Mouse (Mus musculus) intestine, postnatal 0 days (tissue): ENCODE data around the gene Gm28308. TPM values are rescaled to one million over a fixed set of nuclear protein-coding genes. Genes with fewer than 3 reads are reported as not detected.

Source experiments
- ATAC-seq: fragments of 200-750 bp; cut with Nextera tagmentation; 2 replicates; pipeline ENCODE4 v1.8.0; 2017; ENCODE audit warnings: mild to moderate bottlenecking, moderate TSS enrichment, moderate library complexity
- H3K27ac ChIP-seq: fragments of 300-500 bp; sonication (generic); 2 replicates; pipeline ENCODE4 v1.5.1; 2014; ENCODE audit warnings: mild to moderate bottlenecking, low read depth, low read length, moderate library complexity
- H3K27me3 ChIP-seq: fragments of 300-500 bp; sonication (generic); replicated peaks from 2 replicates; pipeline ENCODE4 v1.6.1; 2014; ENCODE audit warnings: low read length, mixed read lengths; ENCODE audit not compliant: control insufficient read depth, insufficient read depth
- H3K36me3 ChIP-seq: fragments of 300-500 bp; sonication (generic); 2 replicates; pipeline ENCODE4 v1.6.1; 2014; ENCODE audit warnings: mild to moderate bottlenecking, moderate library complexity; ENCODE audit not compliant: control insufficient read depth, insufficient read depth
- H3K4me1 ChIP-seq: fragments of 300-500 bp; sonication (generic); replicated peaks from 2 replicates; pipeline ENCODE4 v1.6.1; 2014; ENCODE audit warnings: antibody characterized with exemption, low read length, mixed read lengths; ENCODE audit not compliant: control insufficient read depth, insufficient read depth
- H3K4me2 ChIP-seq: fragments of 300-500 bp; sonication (generic); replicated peaks from 2 replicates; pipeline ENCODE4 v1.6.1; 2014; ENCODE audit warnings: low read depth, mild to moderate bottlenecking, moderate library complexity
- H3K4me3 ChIP-seq: fragments of 300-500 bp; sonication (generic); 2 replicates; pipeline ENCODE4 v1.5.1; 2014; ENCODE audit warnings: low read depth, low read length
- H3K9ac ChIP-seq: fragments of 300-500 bp; sonication (generic); 2 replicates; pipeline ENCODE4 v1.6.1; 2014; ENCODE audit warnings: mild to moderate bottlenecking, low read depth, low read length
- H3K9me3 ChIP-seq: fragments of 300-500 bp; sonication (generic); 2 replicates; pipeline ENCODE4 v1.6.1; 2016; ENCODE audit warnings: mixed run types; ENCODE audit not compliant: control insufficient read depth
- CTCF ChIP-seq: sonication (generic); IDR thresholded peaks from 2 replicates; pipeline ENCODE4 v1.5.1; 2016; ENCODE audit warnings: low read depth, mild to moderate bottlenecking, control low read depth, antibody characterized with exemption, moderate library complexity
- WGBS: fragments of 180-500 bp; shearing (Covaris S2); extraction: QIAGEN DNeasy Blood & Tissue Kit; methylation state at CpG from one replicate; pipeline ENCODE4 v1.1.7; 2014; 5-methylcytosine and 5-hydroxymethylcytosine counted together
- polyA plus RNA-seq: library from polyadenylated mRNA; unstranded; fragments of >200 nt; fragmentation: Nextera tagmentation; extraction: Ambion mirVana; gene quantifications from 2 replicates; pipeline ENCODE4 v1.2.1, GENCODE M21; 2015

The Gm28308 gene
- polyA plus RNA-seq, 1 experiment from 2014 or later = not detected

GRCm38 (mm10) chr6:52139115-52139514 is 74.0 kb downstream of the Gm28308 start:
- Histone ChIP-seq H3K4me3 (no peak overlapping the region), H3K4me2 (no peak overlapping the region), H3K9me3 (no peaks in the 10 kb centered on the region), H3K9ac (no peak overlapping the region), H3K27me3 (no peaks in the 10 kb centered on the region), H3K27ac (no peak overlapping the region), H3K4me1 (no peaks in the 10 kb centered on the region), H3K36me3 (no peaks in the 10 kb centered on the region)
- no peak for ATAC-seq
- TF ChIP-seq CTCF = no peak
- WGBS = 80% methylated on average over 5 of the region's 5 CpGs

- H3K36me3 ChIP-seq = no peaks in the 10 kb centered on the region
- H3K4me1 ChIP-seq = no peaks in the 10 kb centered on the region
- 52% methylated on average over 10 of the region's 10 CpGs for WGBS
- no peaks in the 10 kb centered on the region for H3K9me3 ChIP-seq
- no peak for ATAC-seq
- no peak overlapping the region for H3K4me3 ChIP-seq
- no peak overlapping the region for H3K9ac ChIP-seq
- no peak overlapping the region for H3K27ac ChIP-seq
- no peak for TF ChIP-seq CTCF
- H3K4me2 ChIP-seq = no peak overlapping the region
- no peaks in the 10 kb centered on the region for H3K27me3 ChIP-seq
Observed at GRCm38 (mm10) chr6:52138576-52138975, 74.6 kb downstream of the Gm28308 start.

- ATAC-seq = no peak
- 69% methylated on average over 9 of the region's 9 CpGs for WGBS
- no peak for TF ChIP-seq CTCF
- Histone ChIP-seq H3K36me3 (no peaks in the 10 kb centered on the region), H3K4me2 (no peak overlapping the region), H3K9ac (no peak overlapping the region), H3K27me3 (no peaks in the 10 kb centered on the region), H3K4me3 (no peak overlapping the region), H3K4me1 (no peaks in the 10 kb centered on the region), H3K9me3 (no peaks in the 10 kb centered on the region), H3K27ac (no peak overlapping the region)
Observed at GRCm38 (mm10) chr6:52137841-52138535, 75.2 kb downstream of the Gm28308 start.

GRCm38 (mm10) chr6:52123673-52124072 is 89.5 kb downstream of the Gm28308 start:
- Histone ChIP-seq H3K27ac (no peak overlapping the region), H3K9ac (no peak overlapping the region), H3K36me3 (no peaks in the 10 kb centered on the region), H3K4me2 (no peak overlapping the region), H3K4me1 (no peaks in the 10 kb centered on the region), H3K9me3 (no peaks in the 10 kb centered on the region), H3K4me3 (no peak overlapping the region), H3K27me3 (no peaks in the 10 kb centered on the region)
- no peak for TF ChIP-seq CTCF
- no peak for ATAC-seq
- WGBS = 77% methylated on average over 4 of the region's 4 CpGs

GRCm38 (mm10) chr6:52121173-52121572 is 92.0 kb downstream of the Gm28308 start:
- WGBS = 74% methylated on average over 3 of the region's 3 CpGs
- ATAC-seq = no peak
- no peaks in the 10 kb centered on the region for H3K27me3 ChIP-seq
- no peaks in the 10 kb centered on the region for H3K9me3 ChIP-seq
- no peak overlapping the region for H3K27ac ChIP-seq
- no peaks in the 10 kb centered on the region for H3K36me3 ChIP-seq
- H3K4me2 ChIP-seq = no peak overlapping the region
- no peak overlapping the region for H3K9ac ChIP-seq
- H3K4me3 ChIP-seq = no peak overlapping the region
- H3K4me1 ChIP-seq = no peaks in the 10 kb centered on the region
- no peak for TF ChIP-seq CTCF

- Histone ChIP-seq H3K4me2 (no peak overlapping the region), H3K27me3 (peaks cover 4% of the 10 kb centered on the region; the same call in 1 of the 2 replicates), H3K36me3 (no peaks in the 10 kb centered on the region), H3K4me3 (no peak overlapping the region), H3K27ac (no peak overlapping the region), H3K9me3 (no peaks in the 10 kb centered on the region), H3K9ac (no peak overlapping the region), H3K4me1 (no peaks in the 10 kb centered on the region)
- no peak for ATAC-seq
- 26% methylated on average over 6 of the region's 6 CpGs for WGBS
- no peak for TF ChIP-seq CTCF
Observed at GRCm38 (mm10) chr6:52118903-52119635, 94.1 kb downstream of the Gm28308 start.
